Mouse (Mus musculus): Measurements from ENCODE around the gene Ociad1. TPM values are rescaled to one million over a fixed set of nuclear protein-coding genes. Genes with fewer than 3 reads are reported as not detected.

Ociad1 gene
- polyA plus RNA-seq, 1 experiment, result 34.2 TPM

DNA sequence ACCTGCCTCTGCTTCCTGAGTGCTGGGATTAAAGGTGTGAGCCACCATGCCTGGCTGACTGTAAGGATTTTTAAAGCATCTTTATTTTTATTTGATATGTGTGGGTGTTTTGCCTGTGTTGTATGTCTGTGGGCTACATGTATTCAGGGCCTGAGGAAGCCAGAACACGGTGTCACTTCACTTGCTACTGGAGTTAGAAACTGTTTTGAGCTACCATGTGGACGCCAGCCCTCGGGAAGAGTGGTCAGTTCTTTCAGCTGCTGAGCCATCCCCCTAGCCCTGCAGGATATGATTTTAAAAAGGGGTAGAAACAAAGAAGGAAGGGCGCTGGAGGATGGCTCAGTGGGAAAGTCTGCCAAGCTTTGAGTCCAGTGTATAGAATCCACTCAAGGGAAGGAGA lies 3.3 kb downstream of the Ociad1 start:
- peaks cover 14% of the 10 kb centered on the region for H3K36me3 ChIP-seq (ENCODE audit: control insufficient read depth, insufficient read depth, low read length)
- no peaks in the 10 kb centered on the region for H3K27me3 ChIP-seq (ENCODE audit: control insufficient read depth, insufficient read depth, low read length)
- WGBS, result 95% methylated on average over 4 of the region's 4 CpGs
- H3K27ac ChIP-seq (ENCODE audit: insufficient read depth, low read length), result no peak overlapping the region
- DNase-seq (ENCODE audit: low read depth in 1 of 2, low spot score in 2 of 2), result no peak
- H3K4me1 ChIP-seq (ENCODE audit: control insufficient read depth, insufficient read depth, insufficient read length), result peaks cover 2% of the 10 kb centered on the region; the same call in 1 of the 2 replicates
- no peak overlapping the region for H3K4me3 ChIP-seq (ENCODE audit: extremely low read depth, insufficient read depth, insufficient read length)
- no peak for TF ChIP-seq POLR2A (IDR thresholded peaks at IDR 0.05; ENCODE audit: low read depth, low read length)
- TF ChIP-seq CTCF (IDR thresholded peaks at IDR 0.05; ENCODE audit: extremely low read depth, insufficient read depth, insufficient read length, insufficient replicate concordance), result no peak

DNA sequence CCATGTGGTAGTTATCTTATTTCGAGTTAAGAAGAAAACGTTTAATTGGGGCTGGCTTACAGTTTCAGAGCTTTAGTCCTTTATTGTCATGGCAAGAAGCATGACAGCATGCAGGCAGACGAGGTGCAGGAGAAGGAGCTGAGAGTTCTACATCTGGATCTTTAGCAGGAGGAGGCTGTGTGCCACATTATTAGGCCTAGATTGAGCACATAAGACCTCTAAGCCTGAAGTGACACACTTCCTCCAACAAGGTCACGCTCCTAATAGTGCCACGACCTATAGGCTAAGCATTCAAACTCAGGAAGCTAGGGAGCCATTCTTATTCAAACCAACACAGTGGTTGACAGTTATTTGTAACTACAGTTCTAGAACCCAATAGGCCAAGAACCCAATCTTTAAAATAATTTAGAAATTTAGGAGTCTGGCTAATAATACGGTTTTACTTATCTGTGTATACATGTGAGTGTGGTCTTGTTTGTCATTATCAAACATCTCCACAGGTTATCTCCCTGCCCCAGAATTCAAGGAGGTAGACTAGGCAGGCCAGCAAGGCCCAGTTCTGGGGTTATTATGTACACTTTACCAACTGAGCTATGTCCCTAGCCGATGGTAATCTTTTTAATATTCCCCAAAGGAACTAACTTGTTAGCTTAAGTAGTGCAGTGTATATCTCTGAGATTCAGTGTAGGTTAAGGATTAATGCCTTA lies 9.2 kb downstream of the Ociad1 start:
- DNase-seq (ENCODE audit: low read depth in 1 of 2, low spot score in 2 of 2), result no peak
- H3K27ac ChIP-seq (ENCODE audit: insufficient read depth, low read length), result no peak overlapping the region
- no peaks in the 10 kb centered on the region for H3K4me1 ChIP-seq (ENCODE audit: control insufficient read depth, insufficient read depth, insufficient read length)
- no peak overlapping the region for H3K4me3 ChIP-seq (ENCODE audit: extremely low read depth, insufficient read depth, insufficient read length)
- no peak for TF ChIP-seq CTCF (IDR thresholded peaks at IDR 0.05; ENCODE audit: extremely low read depth, insufficient read depth, insufficient read length, insufficient replicate concordance)
- TF ChIP-seq POLR2A (IDR thresholded peaks at IDR 0.05; ENCODE audit: low read depth, low read length), result no peak
- 83% methylated on average over 7 of the region's 7 CpGs for WGBS
- H3K36me3 ChIP-seq (ENCODE audit: control insufficient read depth, insufficient read depth, low read length), result peaks cover 21% of the 10 kb centered on the region
- H3K27me3 ChIP-seq (ENCODE audit: control insufficient read depth, insufficient read depth, low read length), result no peaks in the 10 kb centered on the region

DNA sequence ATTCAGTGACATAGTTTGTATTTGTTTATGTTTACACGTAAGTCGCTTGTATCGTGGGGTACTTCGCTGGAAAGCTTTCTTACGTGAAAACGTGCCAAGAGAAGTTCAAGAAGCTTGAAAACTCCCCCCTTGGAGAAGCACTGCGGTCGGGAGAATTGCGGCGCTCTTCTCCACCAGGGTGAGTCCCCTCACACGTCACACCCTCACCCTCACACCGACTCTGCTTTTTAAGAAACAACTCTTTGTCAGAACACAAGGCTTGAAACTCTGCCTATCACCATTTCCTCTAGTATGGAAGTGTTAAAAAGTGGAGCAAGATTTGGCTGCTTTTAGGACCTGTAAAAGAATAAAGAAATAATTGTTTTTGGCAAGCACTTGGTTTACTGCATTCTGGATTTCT lies 11.9 kb downstream of the Ociad1 start:
- peaks cover 36% of the 10 kb centered on the region for H3K36me3 ChIP-seq (ENCODE audit: control insufficient read depth, insufficient read depth, low read length)
- 92% methylated on average over 12 of the region's 12 CpGs for WGBS
- no peak for DNase-seq (ENCODE audit: low read depth in 1 of 2, low spot score in 2 of 2)
- TF ChIP-seq CTCF (IDR thresholded peaks at IDR 0.05; ENCODE audit: extremely low read depth, insufficient read depth, insufficient read length, insufficient replicate concordance) (no peak), POLR2A (IDR thresholded peaks at IDR 0.05; ENCODE audit: low read depth, low read length) (no peak)
- H3K4me3 ChIP-seq (ENCODE audit: extremely low read depth, insufficient read depth, insufficient read length), result no peak overlapping the region
- no peak overlapping the region for H3K27ac ChIP-seq (ENCODE audit: insufficient read depth, low read length)
- no peaks in the 10 kb centered on the region for H3K27me3 ChIP-seq (ENCODE audit: control insufficient read depth, insufficient read depth, low read length)
- no peaks in the 10 kb centered on the region for H3K4me1 ChIP-seq (ENCODE audit: control insufficient read depth, insufficient read depth, insufficient read length)

DNA sequence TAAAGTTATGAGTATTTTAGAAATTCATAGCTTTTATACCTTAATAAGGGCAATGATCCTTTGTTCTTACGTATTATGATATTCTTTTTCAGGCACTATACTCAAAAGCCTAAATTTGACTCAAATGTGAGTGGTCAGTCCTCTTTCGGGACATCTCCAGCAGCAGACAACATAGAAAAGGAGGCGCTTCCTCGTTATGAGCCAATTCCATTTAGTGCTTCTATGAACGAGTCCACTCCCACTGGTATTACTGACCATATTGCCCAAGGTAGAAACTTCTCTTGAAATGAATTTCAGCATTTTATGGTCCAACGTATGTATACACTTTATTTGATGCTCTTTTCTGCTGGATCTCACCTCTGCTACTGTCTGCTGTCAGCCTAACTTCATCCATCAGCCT lies 13.9 kb downstream of the Ociad1 start:
- H3K27ac ChIP-seq (ENCODE audit: insufficient read depth, low read length), result no peak overlapping the region
- no peak overlapping the region for H3K4me3 ChIP-seq (ENCODE audit: extremely low read depth, insufficient read depth, insufficient read length)
- no peaks in the 10 kb centered on the region for H3K27me3 ChIP-seq (ENCODE audit: control insufficient read depth, insufficient read depth, low read length)
- H3K36me3 ChIP-seq (ENCODE audit: control insufficient read depth, insufficient read depth, low read length), result peaks cover 38% of the 10 kb centered on the region
- no peak for DNase-seq (ENCODE audit: low read depth in 1 of 2, low spot score in 2 of 2)
- 97% methylated on average over 6 of the region's 6 CpGs for WGBS
- TF ChIP-seq CTCF (IDR thresholded peaks at IDR 0.05; ENCODE audit: extremely low read depth, insufficient read depth, insufficient read length, insufficient replicate concordance), result no peak
- no peak for TF ChIP-seq POLR2A (IDR thresholded peaks at IDR 0.05; ENCODE audit: low read depth, low read length)
- no peaks in the 10 kb centered on the region for H3K4me1 ChIP-seq (ENCODE audit: control insufficient read depth, insufficient read depth, insufficient read length)

DNA sequence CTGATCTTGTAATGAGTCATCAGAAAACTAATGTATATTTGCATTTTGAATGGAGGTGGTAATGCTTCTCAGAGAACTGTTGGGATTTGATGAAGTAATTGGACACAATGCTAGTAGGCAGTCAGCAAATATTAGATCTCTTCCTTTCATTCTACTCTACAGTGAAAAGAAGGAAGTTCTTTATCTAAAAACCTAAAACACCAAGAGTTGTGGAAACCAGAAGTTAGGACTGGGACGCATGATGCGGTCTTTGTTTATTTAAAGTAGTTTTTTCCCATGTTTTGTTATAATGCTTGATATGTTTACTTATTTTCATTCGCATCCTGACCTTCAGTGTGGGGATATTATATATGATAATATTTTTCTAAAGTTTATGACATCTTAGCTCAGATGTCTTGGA lies 14.7 kb downstream of the Ociad1 start:
- 94% methylated on average over 3 of the region's 3 CpGs for WGBS
- Histone ChIP-seq H3K27ac (ENCODE audit: insufficient read depth, low read length) (no peak overlapping the region), H3K27me3 (ENCODE audit: control insufficient read depth, insufficient read depth, low read length) (no peaks in the 10 kb centered on the region), H3K36me3 (ENCODE audit: control insufficient read depth, insufficient read depth, low read length) (peaks cover 42% of the 10 kb centered on the region), H3K4me1 (ENCODE audit: control insufficient read depth, insufficient read depth, insufficient read length) (no peaks in the 10 kb centered on the region), H3K4me3 (ENCODE audit: extremely low read depth, insufficient read depth, insufficient read length) (no peak overlapping the region)
- TF ChIP-seq POLR2A (IDR thresholded peaks at IDR 0.05; ENCODE audit: low read depth, low read length), result no peak
- DNase-seq (ENCODE audit: low read depth in 1 of 2, low spot score in 2 of 2), result no peak

DNA sequence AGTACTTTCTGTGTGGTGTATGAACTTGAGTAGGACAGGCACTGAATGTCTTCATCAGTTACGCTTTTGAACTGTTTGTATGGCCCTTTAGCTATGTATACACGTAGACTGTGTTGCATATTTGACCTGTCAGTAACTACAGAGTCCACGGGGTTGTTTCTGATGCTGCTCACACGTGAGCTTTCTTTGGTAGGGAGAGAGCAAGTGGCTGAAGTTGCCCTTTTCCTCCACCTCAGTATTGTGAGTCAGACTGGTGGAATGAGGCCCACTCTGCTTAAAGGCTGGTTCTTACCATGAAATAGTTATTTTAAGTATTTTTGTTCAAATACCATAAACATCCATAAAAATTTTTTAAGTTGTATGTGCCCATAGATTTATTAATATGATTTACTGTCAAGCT lies 16.9 kb downstream of the Ociad1 start:
- no peak overlapping the region for H3K27ac ChIP-seq (ENCODE audit: insufficient read depth, low read length)
- TF ChIP-seq POLR2A (IDR thresholded peaks at IDR 0.05; ENCODE audit: low read depth, low read length) (no peak), CTCF (IDR thresholded peaks at IDR 0.05; ENCODE audit: extremely low read depth, insufficient read depth, insufficient read length, insufficient replicate concordance) (no peak)
- no peak for DNase-seq (ENCODE audit: low read depth in 1 of 2, low spot score in 2 of 2)
- 90% methylated on average over 4 of the region's 4 CpGs for WGBS
- H3K4me1 ChIP-seq (ENCODE audit: control insufficient read depth, insufficient read depth, insufficient read length), result no peaks in the 10 kb centered on the region
- H3K27me3 ChIP-seq (ENCODE audit: control insufficient read depth, insufficient read depth, low read length), result no peaks in the 10 kb centered on the region
- H3K4me3 ChIP-seq (ENCODE audit: extremely low read depth, insufficient read depth, insufficient read length), result no peak overlapping the region
- peaks cover 53% of the 10 kb centered on the region for H3K36me3 ChIP-seq (ENCODE audit: control insufficient read depth, insufficient read depth, low read length)

DNA sequence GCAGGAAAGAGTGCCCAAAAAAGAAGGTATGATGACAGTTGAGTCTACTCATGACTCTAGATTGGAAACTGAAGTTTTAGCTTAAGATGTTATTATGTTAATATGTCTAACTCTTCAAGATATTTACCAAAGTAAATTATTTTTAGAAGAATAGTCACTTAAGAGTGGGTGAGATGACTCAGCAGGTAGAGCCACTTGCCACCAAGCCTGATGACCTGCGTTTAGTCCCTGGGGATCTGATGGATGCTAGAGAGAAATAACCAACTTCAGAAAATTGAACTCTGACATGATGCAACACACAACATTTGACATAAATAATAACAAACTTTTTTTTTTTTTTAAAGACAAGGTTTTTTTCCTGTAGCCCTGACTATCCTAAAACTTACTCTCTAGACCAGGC lies 17.8 kb downstream of the Ociad1 start:
- peaks cover 54% of the 10 kb centered on the region for H3K36me3 ChIP-seq (ENCODE audit: control insufficient read depth, insufficient read depth, low read length)
- no peak overlapping the region for H3K4me3 ChIP-seq (ENCODE audit: extremely low read depth, insufficient read depth, insufficient read length)
- no peaks in the 10 kb centered on the region for H3K4me1 ChIP-seq (ENCODE audit: control insufficient read depth, insufficient read depth, insufficient read length)
- 84% methylated on average over 1 of the region's 1 CpGs for WGBS
- no peak for TF ChIP-seq CTCF (IDR thresholded peaks at IDR 0.05; ENCODE audit: extremely low read depth, insufficient read depth, insufficient read length, insufficient replicate concordance)
- no peak for TF ChIP-seq POLR2A (IDR thresholded peaks at IDR 0.05; ENCODE audit: low read depth, low read length)
- H3K27ac ChIP-seq (ENCODE audit: insufficient read depth, low read length), result no peak overlapping the region
- no peaks in the 10 kb centered on the region for H3K27me3 ChIP-seq (ENCODE audit: control insufficient read depth, insufficient read depth, low read length)
- no peak for DNase-seq (ENCODE audit: low read depth in 1 of 2, low spot score in 2 of 2)
